Mouse (Mus musculus): ENCODE measurements around the gene Fam83e.

The Fam83e gene

GRCm38 (mm10) chr7:45714630-45715089 lies 6.4 kb upstream of the Fam83e start:
- no peak for DNase-seq (ENCODE audit: low read depth, low spot score)

GRCm38 (mm10) chr7:45715090-45715708 lies 5.8 kb upstream of the Fam83e start, which contains the start of gene Rpl18:
Gene Rpl18, plus strand, starts transcription at chr7:45715457.
- peak; percentile 96 for DNase-seq (ENCODE audit: low read depth, low spot score)

GRCm38 (mm10) chr7:45715741-45716459 lies 5.1 kb upstream of the Fam83e start:
- DNase-seq (ENCODE audit: low read depth, low spot score) = no peak

- DNase-seq (ENCODE audit: low read depth, low spot score) = no peak
Observed at GRCm38 (mm10) chr7:45716460-45716857, 4.6 kb upstream of the Fam83e start.

- no peak for DNase-seq (ENCODE audit: low read depth, low spot score)
Observed at GRCm38 (mm10) chr7:45716952-45717917, 3.8 kb upstream of the Fam83e start.

GRCm38 (mm10) chr7:45717918-45718297 lies 3.1 kb upstream of the Fam83e start, which contains the start of gene Sphk2:
Gene Sphk2, minus strand, starts transcription at chr7:45718002.
- DNase-seq (ENCODE audit: low read depth, low spot score) = peak; percentile 100

GRCm38 (mm10) chr7:45718331-45718730 lies 2.7 kb upstream of the Fam83e start:
- no peak for DNase-seq (ENCODE audit: low read depth, low spot score)

- DNase-seq (ENCODE audit: low read depth, low spot score) = no peak
Observed at GRCm38 (mm10) chr7:45719180-45719579, 1.8 kb upstream of the Fam83e start.

GRCm38 (mm10) chr7:45719738-45720412 lies 1.1 kb upstream of the Fam83e start:
- DNase-seq (ENCODE audit: low read depth, low spot score) = no peak

GRCm38 (mm10) chr7:45721234-45721571 lies 191 bp downstream of the Fam83e start:
- DNase-seq (ENCODE audit: low read depth, low spot score) = no peak

GRCm38 (mm10) chr7:45721642-45722347 lies 783 bp downstream of the Fam83e start:
- no peak for DNase-seq (ENCODE audit: low read depth, low spot score)

- no peak for DNase-seq (ENCODE audit: low read depth, low spot score)
Observed at GRCm38 (mm10) chr7:45722348-45722713, 1.3 kb downstream of the Fam83e start.

- DNase-seq (ENCODE audit: low read depth, low spot score) = no peak
Observed at GRCm38 (mm10) chr7:45723301-45723700, 2.3 kb downstream of the Fam83e start.

- DNase-seq (ENCODE audit: low read depth, low spot score) = no peak
Observed at GRCm38 (mm10) chr7:45723781-45724180, 2.8 kb downstream of the Fam83e start.

GRCm38 (mm10) chr7:45725151-45725550 lies 4.1 kb downstream of the Fam83e start:
- DNase-seq (ENCODE audit: low read depth, low spot score) = no peak

GRCm38 (mm10) chr7:45725713-45726112 lies 4.7 kb downstream of the Fam83e start, which contains the start of gene Spaca4:
Gene Spaca4, minus strand, starts transcription at chr7:45725813.
- no peak for DNase-seq (ENCODE audit: low read depth, low spot score)

- DNase-seq (ENCODE audit: low read depth, low spot score) = no peak
Observed at GRCm38 (mm10) chr7:45726419-45726818, 5.4 kb downstream of the Fam83e start.

GRCm38 (mm10) chr7:45727625-45728024 lies 6.6 kb downstream of the Fam83e start:
- DNase-seq (ENCODE audit: low read depth, low spot score) = no peak

- DNase-seq (ENCODE audit: low read depth, low spot score) = peak; percentile 80
Observed at GRCm38 (mm10) chr7:45730727-45731431, 9.9 kb downstream of the Fam83e start.

- no peak for DNase-seq (ENCODE audit: low read depth, low spot score)
Observed at GRCm38 (mm10) chr7:45733477-45733876, 12.5 kb downstream of the Fam83e start.

Data from mesoderm, embryonic 11.5 days (tissue).